Mouse (Mus musculus): ENCODE results near the gene Amotl1. TPM values are rescaled to one million over a fixed set of nuclear protein-coding genes. Genes with fewer than 3 reads are reported as not detected.

Gene Amotl1
- not detected for total RNA-seq (2023)

GRCm38 (mm10) chr9:14644956-14645355 lies at the start of gene Amotl1:
Amotl1 (minus strand) TSS chr9:14645056.

GRCm38 (mm10) chr9:14500023-14500915 lies 144.6 kb downstream of the Amotl1 start, which contains the start of the genes Kdm4d and Cwc15:
Kdm4d (minus strand) TSS chr9:14500482.
Cwc15 (plus strand) TSS chr9:14500617.

Other genes with a start within 250 kb of the Amotl1 start
- 1 to 10 TPM; 1.3 to 1.7 TPM for gene Kdm4d, start 144.6 kb downstream of the Amotl1 start, total RNA-seq (2023)
- gene Cwc15, start 144.4 kb downstream of the Amotl1 start, total RNA-seq (2023) = 100 to 1,000 TPM; 108 to 115 TPM
- gene Piwil4, start 95.7 kb upstream of the Amotl1 start, total RNA-seq (2023) = not detected
- gene Fut4, start 107.3 kb upstream of the Amotl1 start, total RNA-seq (2023) = under 1 TPM in 1 of 2 experiments, not detected in 1; 0.20 TPM
- not detected for gene 1700012B09Rik, start 126.0 kb upstream of the Amotl1 start, total RNA-seq (2023)
- gene Mre11a, start 139.6 kb upstream of the Amotl1 start, total RNA-seq (2023) = 10 to 100 TPM; 34.9 to 50.0 TPM
- 10 to 100 TPM; 26.1 to 27.0 TPM for gene Ankrd49, start 139.8 kb upstream of the Amotl1 start, total RNA-seq (2023)
- gene Gpr83, start 215.2 kb upstream of the Amotl1 start, total RNA-seq (2023) = 1 to 10 TPM; 3.7 to 4.2 TPM